Mouse (Mus musculus) NIH3T3 (cell line): ENCODE results near the gene Ccdc120.

ENCODE experiments used
- DNase-seq: peaks from one replicate; pipeline ENCODE4 v3.0.0-alpha.2; 2012; ENCODE audit warnings: low read depth

Ccdc120 gene

GRCm38 (mm10) chrX:7750432-7751116 lies at the start of gene Ccdc120:
TSS of gene Ccdc120 (minus strand) at chrX:7750905.
- DNase-seq, result peak; percentile 88

DNA sequence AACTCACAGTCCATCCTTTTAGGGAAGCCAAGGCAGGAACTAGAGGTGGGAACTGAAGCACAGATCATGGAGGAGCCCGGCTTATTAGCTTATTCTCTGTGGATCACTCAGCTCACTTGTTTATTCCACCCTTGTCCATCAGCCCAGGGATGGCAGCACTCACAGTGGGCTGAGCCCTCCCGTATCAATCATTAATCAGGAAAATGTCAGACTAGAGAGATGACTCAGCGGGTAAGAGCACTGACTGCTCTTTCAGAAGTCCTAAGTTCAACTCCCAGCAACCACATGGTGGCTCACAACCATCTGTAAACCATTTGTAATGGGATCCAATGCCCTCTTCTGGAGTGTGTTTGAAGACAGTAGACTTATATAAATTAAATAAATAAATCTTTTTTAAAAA lies 46.6 kb upstream of the Ccdc120 start:
- DNase-seq, result peak; percentile 67

DNA sequence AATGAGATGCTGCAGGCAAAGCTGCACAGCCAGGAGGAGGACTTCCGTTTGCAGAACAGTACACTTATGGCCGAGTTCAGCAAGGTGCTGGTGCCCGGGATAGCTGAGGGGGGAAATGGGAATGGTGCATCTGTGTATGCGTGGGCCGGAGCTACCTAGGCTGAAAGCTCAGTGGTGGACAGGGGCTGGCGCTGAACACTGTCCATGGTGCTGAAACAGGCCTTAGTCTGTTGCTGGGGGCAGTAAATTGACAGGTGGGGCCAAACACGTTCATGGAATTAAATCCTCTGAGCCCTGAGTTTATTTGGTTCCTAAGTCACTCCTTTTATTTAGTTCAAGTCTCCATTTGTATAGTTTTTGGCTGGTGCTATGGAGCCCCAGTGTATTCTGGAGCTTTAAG lies 44.3 kb upstream of the Ccdc120 start:
- DNase-seq, result peak; percentile 57

DNA sequence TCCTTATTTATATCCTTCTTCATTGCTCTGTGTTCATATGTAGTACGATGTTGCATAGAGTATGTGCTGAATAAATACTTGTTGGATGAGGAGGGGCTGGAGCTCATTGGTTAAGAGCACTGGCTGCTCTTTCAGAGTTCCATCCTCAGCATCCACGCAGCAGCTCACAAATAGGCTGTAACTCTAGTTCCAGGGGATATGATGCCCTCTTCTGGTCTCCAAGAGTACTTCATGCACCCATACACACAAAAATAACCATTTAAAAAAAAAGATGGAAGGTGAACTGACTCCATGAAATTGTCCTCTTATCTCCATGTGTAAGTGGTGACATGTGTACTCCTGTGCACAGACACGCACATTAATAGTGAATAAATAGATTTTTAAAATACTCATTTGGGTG lies 42.7 kb upstream of the Ccdc120 start:
- peak; percentile 56 for DNase-seq

- DNase-seq, result peak; percentile 10
These were observed 39.6 kb upstream of the Ccdc120 start for GRCm38 (mm10) chrX:7790309-7790708.

DNA sequence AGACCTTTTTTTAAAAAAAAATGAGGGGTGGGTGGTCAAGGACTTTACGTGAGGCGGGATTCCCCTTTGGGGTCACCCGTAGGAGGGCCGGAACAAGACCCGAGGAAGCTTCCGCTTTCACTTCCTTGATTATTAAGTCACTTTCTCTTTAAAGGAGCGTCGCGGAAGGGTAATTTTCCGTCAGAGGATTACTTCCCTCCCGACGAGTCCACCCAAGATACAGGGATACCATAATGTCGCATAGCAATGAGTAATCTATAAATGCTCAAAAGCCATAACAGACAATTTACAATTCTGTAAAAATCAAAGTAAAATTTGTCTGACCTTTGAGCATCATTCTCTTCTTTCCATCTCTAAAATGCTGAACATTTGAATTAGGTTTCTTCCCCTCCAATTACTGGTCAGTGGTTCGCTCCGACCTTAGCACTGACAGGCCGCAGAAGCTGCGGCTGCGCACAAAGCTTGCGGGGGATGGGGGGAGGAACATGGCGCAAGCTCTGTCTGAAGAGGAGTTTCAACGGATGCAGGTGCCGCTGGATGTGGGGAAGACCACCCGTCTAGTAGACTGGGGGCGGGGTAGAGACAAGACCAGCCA lies 38.9 kb upstream of the Ccdc120 start, which contains the start of gene Gripap1:
TSS of gene Gripap1 (plus strand) at position 224 of the 595 bp plus-strand sequence.
- peak; percentile 85 for DNase-seq

GRCm38 (mm10) chrX:7782603-7783092 lies 31.9 kb upstream of the Ccdc120 start:
- no peak for DNase-seq

GRCm38 (mm10) chrX:7779294-7779693 lies 28.6 kb upstream of the Ccdc120 start:
- DNase-seq, result no peak

DNA sequence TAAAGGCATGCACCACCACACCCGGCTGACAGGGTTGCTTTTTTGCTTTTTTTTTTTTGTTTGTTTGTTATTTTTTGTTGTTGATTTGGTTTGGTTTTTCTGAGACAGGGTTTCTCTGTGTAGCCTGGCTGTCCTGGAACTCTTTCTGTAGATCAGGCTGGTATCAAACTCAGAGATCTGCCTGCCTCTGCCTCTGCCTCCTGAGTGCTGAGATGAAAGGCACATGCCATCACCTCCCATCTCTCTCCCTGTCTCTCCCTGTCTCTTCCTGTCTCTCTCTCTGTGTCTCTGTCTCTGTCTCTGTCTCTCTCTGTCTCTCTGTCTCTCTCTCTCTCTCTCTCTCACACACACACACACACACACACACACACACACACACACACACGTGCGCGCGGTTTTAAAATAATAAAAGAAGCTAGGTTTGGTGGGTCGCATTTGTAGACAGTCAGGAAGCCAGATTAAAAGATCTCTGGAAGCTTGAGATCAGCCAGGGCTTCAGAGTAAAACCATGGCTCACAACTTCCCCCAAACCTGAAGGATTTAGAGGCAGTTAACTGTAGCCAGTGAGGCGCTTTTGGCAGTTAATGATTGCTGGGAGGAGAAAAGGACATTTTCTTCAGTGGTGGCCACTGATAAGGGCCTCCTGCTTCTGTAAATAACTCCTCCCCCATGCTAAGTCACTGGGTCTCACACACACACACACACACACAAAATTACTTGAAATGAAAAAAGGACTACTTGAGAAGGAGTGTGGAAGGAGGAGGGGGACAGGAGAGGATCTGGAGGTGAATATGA lies 27.9 kb upstream of the Ccdc120 start:
- no peak for DNase-seq

DNA sequence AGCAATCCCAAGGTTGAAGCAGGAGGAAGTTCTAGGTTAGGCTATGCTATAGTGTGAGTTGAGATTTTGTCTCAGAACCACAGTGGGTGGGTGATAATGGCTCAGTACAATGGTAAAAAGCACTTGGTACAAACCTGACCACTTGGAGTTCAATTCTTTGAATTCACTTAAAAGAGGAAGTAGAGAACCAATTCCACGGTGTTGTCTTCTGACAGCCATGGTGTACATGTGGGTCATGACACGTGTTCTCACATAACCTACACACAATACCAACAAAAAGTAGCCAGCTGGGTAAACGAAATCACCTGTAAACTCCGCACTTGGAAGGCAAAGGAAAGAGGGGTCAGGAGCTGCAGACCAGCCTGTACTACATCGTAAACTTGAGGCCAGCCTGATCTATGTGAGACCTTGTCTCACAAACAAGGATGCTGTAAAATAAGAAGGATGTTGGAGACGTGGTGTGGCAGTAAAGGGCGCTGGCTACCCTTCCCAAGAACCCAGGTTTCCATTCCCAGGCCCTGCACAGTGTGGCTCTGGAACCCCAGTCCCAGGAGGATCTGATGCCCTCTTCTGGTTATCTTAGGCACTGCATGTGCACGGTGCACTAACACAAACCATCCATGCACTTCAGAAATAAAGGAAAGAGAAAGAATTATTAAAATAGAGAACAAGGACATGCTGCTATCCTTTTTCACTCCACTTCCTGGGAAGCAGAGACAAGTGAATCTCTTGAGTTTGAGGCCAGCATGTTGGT lies 25.8 kb upstream of the Ccdc120 start:
- peak; percentile 77 for DNase-seq

DNA sequence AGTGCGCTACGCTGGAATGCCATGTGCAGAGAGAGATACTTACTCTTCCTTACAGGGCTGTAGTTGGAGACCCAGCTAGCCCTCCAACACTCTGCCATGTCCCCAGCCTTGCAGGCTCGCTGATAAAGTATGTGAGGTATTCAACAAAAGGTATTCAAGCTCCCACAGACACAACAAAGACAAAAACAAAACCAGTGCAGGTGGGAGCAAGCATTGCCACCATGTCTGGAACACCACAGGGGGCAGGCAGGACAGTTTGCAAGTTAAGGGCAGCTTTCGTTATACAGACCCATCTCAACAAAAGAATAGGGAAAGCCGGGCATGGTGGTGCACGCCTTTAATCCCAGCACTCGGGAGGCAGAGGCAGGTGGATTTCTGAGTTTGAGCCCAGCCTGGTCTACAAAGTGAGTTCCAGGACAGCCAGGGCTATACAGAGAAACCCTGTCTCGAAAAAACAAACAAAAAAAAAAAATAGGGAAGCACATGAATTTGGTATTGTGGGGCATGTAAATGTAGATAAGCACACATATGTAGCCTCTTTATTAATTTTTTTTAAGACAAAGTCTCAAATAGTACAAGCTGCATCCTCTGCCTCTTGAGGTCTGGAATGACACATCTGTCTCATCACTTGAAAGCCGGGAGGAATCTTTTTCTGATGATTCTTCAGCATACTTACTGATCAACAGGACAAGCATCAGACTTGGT lies 24.9 kb upstream of the Ccdc120 start:
- DNase-seq, result no peak

DNA sequence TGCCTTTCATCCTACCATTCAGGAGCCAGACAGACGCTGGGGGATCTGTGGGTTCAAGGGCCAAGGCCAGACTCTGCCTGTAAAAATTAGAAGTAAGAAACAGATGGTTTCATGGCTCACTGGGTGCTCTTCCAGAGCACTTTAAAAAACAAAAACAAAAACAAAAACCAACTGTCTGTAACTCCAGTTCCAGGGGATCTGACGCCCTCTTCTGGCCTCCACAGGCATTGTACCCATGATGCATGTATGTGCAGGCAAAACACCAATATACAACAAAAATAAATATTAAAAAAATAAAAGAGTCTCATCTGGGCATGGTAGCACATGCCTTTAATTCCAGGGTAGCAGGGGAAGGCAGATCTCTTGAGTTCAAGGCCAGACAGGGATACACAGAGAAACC lies 22.1 kb upstream of the Ccdc120 start:
- peak; percentile 41 for DNase-seq

DNA sequence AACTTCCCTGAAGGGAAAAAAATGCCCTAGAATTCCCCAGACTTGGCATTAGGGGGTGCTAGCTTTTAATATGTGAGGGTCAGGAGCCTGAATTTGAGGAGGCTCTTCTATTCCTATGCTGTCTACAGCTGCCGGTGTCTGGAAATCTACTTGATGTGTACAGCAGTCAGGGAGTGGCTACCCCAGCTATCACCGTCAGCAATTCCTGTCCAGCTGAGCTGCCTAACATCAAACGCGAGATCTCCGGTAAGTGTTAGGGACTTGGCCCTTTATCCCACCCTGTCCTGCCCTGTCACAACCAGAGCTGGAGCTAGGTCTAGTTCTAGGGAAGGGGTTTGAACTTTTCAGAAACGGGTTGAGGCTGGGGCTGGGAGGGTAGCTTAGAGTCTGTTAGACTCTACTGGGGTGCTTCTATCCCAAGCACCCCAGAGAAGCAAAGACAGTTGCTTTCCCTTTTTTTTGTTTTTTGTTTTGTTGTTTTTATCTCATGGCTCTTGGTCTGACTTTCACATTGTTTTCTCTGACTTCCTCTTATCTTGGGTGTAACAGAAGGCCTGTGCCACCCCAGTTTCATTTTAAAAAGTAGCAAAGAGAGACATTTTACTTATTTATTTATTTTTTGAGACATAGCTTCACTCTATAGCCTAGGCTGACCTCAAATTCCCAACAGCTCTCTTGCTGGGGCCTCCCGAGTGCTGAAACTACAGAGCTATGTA lies 18.8 kb upstream of the Ccdc120 start:
- no peak for DNase-seq

DNA sequence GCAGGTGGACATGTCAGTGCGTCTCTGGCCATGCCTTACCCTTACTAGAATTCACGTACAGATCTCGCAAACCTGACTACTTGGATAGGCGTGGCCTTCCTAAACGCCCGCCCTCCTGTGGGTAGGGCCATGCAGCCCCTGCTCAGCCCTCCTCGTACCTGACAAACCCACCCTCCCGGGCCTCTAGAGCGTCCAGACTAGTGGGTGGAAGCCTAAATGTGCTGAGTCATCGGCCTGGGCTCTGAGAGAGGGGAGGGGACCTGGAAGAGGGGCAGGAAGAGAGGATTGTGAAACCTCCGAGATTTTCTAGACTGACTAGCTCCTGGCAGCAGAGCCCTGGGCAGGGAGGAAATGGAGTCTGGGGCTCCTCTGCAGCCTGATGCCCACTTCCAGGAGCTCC lies 15.1 kb upstream of the Ccdc120 start:
- DNase-seq, result peak; percentile 91

GRCm38 (mm10) chrX:7765281-7765670 lies 14.6 kb upstream of the Ccdc120 start:
- peak; percentile 13 for DNase-seq

GRCm38 (mm10) chrX:7764657-7765280 lies 14.1 kb upstream of the Ccdc120 start:
- no peak for DNase-seq

DNA sequence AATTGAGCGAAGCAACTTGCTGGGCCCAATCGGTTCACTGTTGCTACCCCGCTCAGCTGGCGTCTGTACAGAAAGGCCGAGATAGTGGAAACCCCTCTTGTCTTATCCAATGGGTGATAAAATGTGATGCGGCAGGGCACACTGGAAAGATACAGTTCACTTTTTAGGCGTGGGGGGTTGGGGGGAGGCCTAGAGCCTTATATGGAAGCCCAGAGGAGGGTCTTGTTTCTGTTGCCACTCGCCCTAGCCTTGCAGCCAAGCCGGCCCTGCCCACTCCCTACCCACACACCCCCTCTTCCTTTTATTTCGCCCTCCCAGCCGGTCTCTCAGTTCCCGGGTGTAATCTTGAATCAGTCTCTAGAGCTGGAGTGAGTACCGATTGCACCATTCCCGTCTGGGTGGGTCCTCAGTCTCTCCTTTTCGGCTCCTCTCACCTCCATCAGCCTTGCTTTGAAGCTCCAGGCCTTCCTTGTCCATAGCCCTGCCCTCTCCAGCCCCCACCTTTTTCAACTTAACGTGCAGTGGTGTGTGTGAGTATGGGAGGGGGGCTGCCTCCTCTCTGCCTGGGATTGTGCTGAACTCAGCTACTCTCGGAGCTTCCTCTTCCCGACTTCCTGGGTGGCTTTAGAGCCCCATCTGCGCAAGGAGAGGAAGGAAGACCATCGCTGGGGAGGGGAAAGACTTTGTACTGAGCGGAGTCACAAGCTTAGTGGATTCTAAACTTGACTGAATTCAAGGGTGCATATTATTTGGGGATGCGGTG lies 13.1 kb upstream of the Ccdc120 start:
- peak; percentile 73 for DNase-seq

DNA sequence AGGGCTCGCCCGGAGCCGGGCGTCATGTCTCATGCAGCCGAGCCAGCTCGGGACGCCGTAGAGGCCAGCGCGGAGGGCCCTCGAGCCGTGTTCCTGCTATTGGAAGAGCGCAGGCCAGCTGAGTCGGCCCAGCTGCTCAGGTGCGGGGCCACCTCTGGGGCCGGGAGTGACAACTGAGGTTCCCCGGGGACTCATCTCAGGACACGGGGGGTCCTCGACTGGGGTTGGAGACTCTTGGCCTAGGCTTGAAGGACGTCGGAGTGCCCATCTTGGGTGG lies 12.2 kb upstream of the Ccdc120 start:
- DNase-seq, result no peak

DNA sequence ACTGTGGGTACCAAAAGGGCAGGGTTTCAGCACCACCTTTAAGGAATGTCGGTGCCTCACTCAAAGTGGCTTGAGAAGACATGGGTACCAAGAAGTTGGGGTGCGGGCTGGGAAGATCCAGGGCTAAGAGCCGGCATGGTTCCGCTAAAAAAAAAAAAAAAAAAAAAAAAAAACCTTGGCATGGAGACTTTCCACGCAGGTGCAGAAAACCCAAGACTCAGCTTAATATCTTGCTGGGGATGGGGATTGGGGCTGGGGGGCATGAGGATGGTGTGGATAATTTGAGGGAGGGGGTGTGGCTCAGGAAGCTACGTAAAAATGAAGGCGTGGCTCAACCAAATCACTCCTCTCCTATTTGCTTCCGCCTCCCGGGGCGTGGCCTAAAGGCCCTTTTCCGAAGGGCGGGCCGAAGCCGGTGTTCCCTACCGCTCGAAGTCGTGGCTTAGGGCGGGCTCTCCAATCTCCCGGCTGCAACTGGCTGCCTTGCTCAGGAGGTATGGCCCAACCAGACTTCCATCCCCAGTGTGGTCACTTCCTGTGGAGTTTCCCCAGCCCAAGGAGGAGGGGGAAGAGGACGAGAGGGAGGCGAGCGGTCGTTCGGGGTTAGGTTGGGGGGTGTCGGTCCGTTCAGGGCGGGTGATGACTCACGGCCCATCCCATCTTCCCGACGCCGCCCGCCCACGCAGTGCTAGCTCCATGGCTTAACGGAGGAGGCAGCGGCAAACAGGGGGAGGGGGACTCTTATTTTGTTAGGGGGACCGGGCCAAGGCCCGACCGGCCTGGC lies 11.6 kb upstream of the Ccdc120 start, which contains the start of gene Tfe3:
TSS of gene Tfe3 (plus strand) at position 424 of the 784 bp plus-strand sequence.
- DNase-seq, result peak; percentile 95
